Mouse (Mus musculus) myocyte (in vitro differentiated cells): ENCODE results near the gene Fam186a. TPM values are rescaled to one million over a fixed set of nuclear protein-coding genes. Genes with fewer than 3 reads are reported as not detected.
"Not testable (repeated sequence)": the region's sequence is repeated elsewhere in the genome, so short reads cannot be mapped to it uniquely, and the experiment has no call there.

Experiments used
- H3K27me3 ChIP-seq: one replicate; pipeline ENCODE4 v1.6.1; 2011; ENCODE audit not compliant: control insufficient read depth, insufficient read depth, insufficient read length
- H3K36me3 ChIP-seq: one replicate; pipeline ENCODE4 v1.6.1; 2011; ENCODE audit not compliant: control insufficient read depth, insufficient read depth
- H3K4me2 ChIP-seq: one replicate; pipeline ENCODE4 v1.6.1; 2011; ENCODE audit warnings: low read depth, control low read depth
- H3K4me3 ChIP-seq: one replicate; pipeline ENCODE4 v1.5.1; 2011; ENCODE audit warnings: mild to moderate bottlenecking, control low read depth, moderate library complexity
- H3K79me2 ChIP-seq: one replicate; pipeline ENCODE4 v1.6.1; 2011; ENCODE audit not compliant: control insufficient read depth, insufficient read depth
- H3ac ChIP-seq: one replicate; pipeline ENCODE4 v1.6.1; 2011; ENCODE audit not compliant: control insufficient read depth, insufficient read length
- CEBPB ChIP-seq: IDR thresholded peaks from 2 replicates; pipeline ENCODE4 v1.6.1; 2011; ENCODE audit warnings: mild to moderate bottlenecking, moderate library complexity; ENCODE audit not compliant: poor library complexity, insufficient read depth, severe bottlenecking
- E2F4 ChIP-seq: IDR thresholded peaks from one replicate; pipeline ENCODE4 v1.6.1; 2011; ENCODE audit warnings: mild to moderate bottlenecking, control low read depth, moderate library complexity; ENCODE audit not compliant: insufficient read depth
- MYOD1 ChIP-seq, 3 experiments: IDR thresholded peaks; one replicate each; pipeline ENCODE4 v1.6.1; 2011; ENCODE audit warnings: control low read depth in 2 of 3, low read depth in 2 of 3, mild to moderate bottlenecking in 2 of 3, moderate library complexity in 1 of 3; ENCODE audit not compliant: insufficient read length in 2 of 3, control insufficient read depth in 1 of 3
- MYOG ChIP-seq, 3 experiments: IDR thresholded peaks; one replicate each; pipeline ENCODE4 v1.6.1; 2011; ENCODE audit warnings: control low read depth in 2 of 3, low read depth in 2 of 3, mild to moderate bottlenecking in 2 of 3; ENCODE audit not compliant: insufficient read length in 2 of 3, control insufficient read depth in 1 of 3, insufficient read depth in 1 of 3
- POLR2A ChIP-seq: IDR thresholded peaks from one replicate; pipeline ENCODE4 v1.6.1; 2011; ENCODE audit warnings: low read depth, mild to moderate bottlenecking, control low read depth, moderate library complexity; ENCODE audit not compliant: insufficient read length
- POLR2AphosphoS2 ChIP-seq: IDR thresholded peaks from one replicate; pipeline ENCODE4 v1.6.1; 2011; ENCODE audit warnings: low read depth, control low read depth; ENCODE audit not compliant: insufficient read length
- REST ChIP-seq: IDR thresholded peaks from one replicate; pipeline ENCODE4 v1.6.1; 2011; ENCODE audit warnings: mild to moderate bottlenecking, control low read depth, moderate library complexity; ENCODE audit not compliant: insufficient read depth, insufficient read length
- SRF ChIP-seq: IDR thresholded peaks from one replicate; pipeline ENCODE4 v1.6.1; 2011; ENCODE audit warnings: low read depth; ENCODE audit not compliant: control insufficient read depth, insufficient read length
- TCF12 ChIP-seq: IDR thresholded peaks from one replicate; pipeline ENCODE4 v1.6.1; 2011; ENCODE audit warnings: mild to moderate bottlenecking, control low read depth; ENCODE audit not compliant: poor library complexity, insufficient read depth, severe bottlenecking
- TCF3 ChIP-seq: IDR thresholded peaks from one replicate; pipeline ENCODE4 v1.6.1; 2011; ENCODE audit warnings: low read depth, control low read depth; ENCODE audit not compliant: insufficient read length
- USF1 ChIP-seq: IDR thresholded peaks from one replicate; pipeline ENCODE4 v1.6.1; 2011; ENCODE audit warnings: low read depth, mild to moderate bottlenecking, control low read depth, moderate library complexity
- polyA plus RNA-seq: library from polyadenylated mRNA; unstranded; fragments of >200 nt; fragmentation: generic; extraction: Trizol; gene quantifications from one replicate; pipeline ENCODE4 v1.2.1, GENCODE M21; 2012; ENCODE audit warnings: missing spikeins

The Fam186a gene
- polyA plus RNA-seq, 1 experiment = 0.22 TPM

DNA sequence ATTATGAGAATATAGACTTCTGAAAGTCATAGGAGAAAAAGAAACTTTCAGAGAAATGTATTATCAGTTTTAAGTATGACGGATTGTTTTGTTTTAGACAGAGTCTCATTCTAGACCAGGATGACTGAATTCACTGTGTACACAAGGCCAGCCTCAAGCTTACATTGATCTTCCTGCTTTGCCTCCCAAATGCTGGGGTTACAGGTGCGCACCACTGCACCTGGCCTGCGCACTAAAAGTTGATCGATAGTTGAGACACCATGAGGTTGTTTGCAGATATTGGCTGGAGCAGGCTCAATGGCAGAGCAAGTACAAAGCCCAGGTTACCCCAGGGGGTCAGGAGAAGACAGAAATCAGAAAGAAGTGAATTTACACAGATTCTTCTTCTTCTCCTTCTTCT, 55.1 kb downstream of the Fam186a start:
- Histone ChIP-seq H3K4me3 (no peak overlapping the region), H3K36me3 (no peaks in the 10 kb centered on the region), H3K79me2 (no peaks in the 10 kb centered on the region), H3ac (no peak overlapping the region), H3K27me3 (no peaks in the 10 kb centered on the region), H3K4me2 (no peak overlapping the region)
- TF ChIP-seq TCF12 (no peak), USF1 (no peak), MYOG (IDR thresholded peaks at IDR 0.05; ENCODE audit: control insufficient read depth in 1 of 3, insufficient read depth in 1 of 3, insufficient read length in 2 of 3, low read depth in 2 of 3) (no peak), POLR2A (no peak), MYOD1 (IDR thresholded peaks at IDR 0.05; ENCODE audit: control insufficient read depth in 1 of 3, insufficient read length in 2 of 3, low read depth in 2 of 3) (no peak), E2F4 (no peak), CEBPB (no peak)

GRCm38 (mm10) chr15:99909339-99909996, 57.4 kb downstream of the Fam186a start:
- H3K36me3 ChIP-seq = not testable (repeated sequence)

DNA sequence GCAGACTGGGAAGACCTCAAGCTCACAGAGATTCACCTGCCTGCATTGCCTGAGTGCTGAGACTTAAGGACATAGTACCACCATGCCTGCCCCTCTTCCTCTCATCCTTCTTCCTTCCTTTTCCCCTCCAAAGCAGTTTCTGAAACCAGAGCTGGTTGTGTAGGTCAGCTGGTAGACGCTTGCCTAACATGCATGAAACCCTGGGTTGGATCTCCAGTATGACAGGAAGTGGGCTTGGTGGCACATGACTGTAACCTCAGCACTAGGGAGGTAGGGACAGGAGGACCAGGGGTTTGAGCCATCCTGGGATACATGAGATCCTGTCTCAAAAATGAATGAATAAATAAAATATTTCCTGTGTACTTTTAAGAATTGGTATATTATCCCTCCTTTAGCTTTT, 59.3 kb downstream of the Fam186a start:
- Histone ChIP-seq H3K4me3 (no peak overlapping the region), H3K4me2 (no peak overlapping the region), H3K79me2 (no peaks in the 10 kb centered on the region), H3K27me3 (no peaks in the 10 kb centered on the region), H3ac (no peak overlapping the region), H3K36me3 (no peaks in the 10 kb centered on the region)
- TF ChIP-seq POLR2AphosphoS2 = no peak
- no peak for TF ChIP-seq E2F4
- no peak for TF ChIP-seq CEBPB
- TF ChIP-seq TCF12 = no peak
- TF ChIP-seq MYOD1 (IDR thresholded peaks at IDR 0.05; ENCODE audit: control insufficient read depth in 1 of 3, insufficient read length in 2 of 3, low read depth in 2 of 3) = no peak
- no peak for TF ChIP-seq SRF

More at GRCm38 (mm10) chr15:99909339-99909996, 57.4 kb downstream of the Fam186a start:
- not testable (repeated sequence) for H3ac ChIP-seq, H3K27me3 ChIP-seq, H3K4me2 ChIP-seq, H3K4me3 ChIP-seq, H3K79me2 ChIP-seq

DNA sequence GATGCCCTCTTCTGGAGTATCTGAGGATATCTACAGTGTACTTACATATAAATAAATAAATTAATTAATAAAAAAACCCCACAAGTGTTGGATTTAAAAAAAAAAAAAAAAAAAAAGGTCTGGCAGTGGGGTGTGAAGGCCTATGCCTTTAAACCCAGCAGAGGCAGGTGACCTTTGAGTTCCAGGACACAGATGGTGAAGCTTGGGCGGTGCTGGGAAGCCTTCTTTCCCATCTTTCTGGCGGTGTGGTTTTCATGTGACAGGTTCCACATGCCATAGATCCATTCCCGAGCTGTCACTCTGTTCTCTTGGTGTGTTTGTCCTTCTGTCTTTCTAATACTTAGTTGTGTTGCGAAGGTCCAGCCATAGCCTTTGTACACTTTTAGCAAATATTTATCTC, 59.8 kb downstream of the Fam186a start:
- Histone ChIP-seq H3K4me2 (no peak overlapping the region), H3K36me3 (no peaks in the 10 kb centered on the region), H3K4me3 (no peak overlapping the region), H3K79me2 (no peaks in the 10 kb centered on the region), H3ac (no peak overlapping the region), H3K27me3 (no peaks in the 10 kb centered on the region)
- no peak for TF ChIP-seq MYOD1 (IDR thresholded peaks at IDR 0.05; ENCODE audit: control insufficient read depth in 1 of 3, insufficient read length in 2 of 3, low read depth in 2 of 3)
- TF ChIP-seq USF1 = no peak
- no peak for TF ChIP-seq CEBPB
- no peak for TF ChIP-seq E2F4
- TF ChIP-seq REST = no peak
- no peak for TF ChIP-seq POLR2AphosphoS2
- TF ChIP-seq MYOG (IDR thresholded peaks at IDR 0.05; ENCODE audit: control insufficient read depth in 1 of 3, insufficient read depth in 1 of 3, insufficient read length in 2 of 3, low read depth in 2 of 3) = no peak
- no peak for TF ChIP-seq TCF3

DNA sequence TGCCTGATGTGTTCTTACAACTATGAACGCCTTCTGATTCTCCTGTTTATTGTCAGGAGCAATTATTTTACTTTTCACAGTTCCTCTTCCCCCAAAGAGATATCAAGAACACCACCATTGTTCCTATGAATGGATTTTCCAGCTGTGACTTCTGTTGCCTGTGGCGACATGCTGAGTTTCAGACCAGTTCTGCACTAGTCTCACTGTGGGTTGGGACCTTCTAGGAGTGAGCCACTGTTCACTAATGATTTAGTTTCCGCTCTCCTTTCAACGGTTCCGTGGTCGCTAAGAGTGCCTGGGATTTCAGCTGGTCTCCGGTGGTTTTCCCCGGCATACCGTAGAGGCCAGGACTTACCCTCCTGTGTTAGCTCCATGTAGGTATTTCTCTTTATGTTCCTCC, 62.0 kb downstream of the Fam186a start:
- H3K27me3 ChIP-seq = no peaks in the 10 kb centered on the region
- H3K36me3 ChIP-seq = no peaks in the 10 kb centered on the region
- no peak overlapping the region for H3ac ChIP-seq
- H3K79me2 ChIP-seq = no peaks in the 10 kb centered on the region
- H3K4me3 ChIP-seq = no peak overlapping the region
- H3K4me2 ChIP-seq = no peak overlapping the region
- TF ChIP-seq REST (no peak), E2F4 (no peak), POLR2AphosphoS2 (no peak)

DNA sequence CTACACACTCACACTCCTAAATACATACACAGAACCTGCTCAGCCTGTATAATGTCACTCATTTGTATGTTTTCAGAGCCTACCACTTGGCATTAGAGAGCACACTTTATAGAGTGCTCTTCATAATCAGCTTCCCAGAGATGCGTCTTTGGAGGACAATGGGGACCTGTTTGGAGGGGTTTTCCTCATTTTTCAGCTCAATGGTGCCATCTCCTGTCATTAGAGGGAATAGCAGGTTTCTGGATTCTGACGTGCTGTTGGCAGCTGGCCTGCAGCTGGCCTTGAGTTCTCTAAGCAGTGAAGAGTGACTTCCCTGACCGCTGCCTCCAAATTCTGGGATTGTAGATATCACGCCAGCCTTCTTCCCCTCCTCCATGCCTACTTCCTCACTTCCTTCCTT, 62.5 kb downstream of the Fam186a start:
- H3K27me3 ChIP-seq = no peaks in the 10 kb centered on the region
- no peak overlapping the region for H3K4me2 ChIP-seq
- no peak overlapping the region for H3ac ChIP-seq
- no peaks in the 10 kb centered on the region for H3K36me3 ChIP-seq
- H3K79me2 ChIP-seq = no peaks in the 10 kb centered on the region
- H3K4me3 ChIP-seq = no peak overlapping the region
- peak in 2 of 3 experiments; percentile 6 to 45 for TF ChIP-seq MYOD1 (IDR thresholded peaks at IDR 0.05; ENCODE audit: control insufficient read depth in 1 of 3, insufficient read length in 2 of 3, low read depth in 2 of 3)
- TF ChIP-seq E2F4 = no peak
